Mouse (Mus musculus): ENCODE results near the gene Isy1. TPM values are rescaled to one million over a fixed set of nuclear protein-coding genes. Genes with fewer than 3 reads are reported as not detected.

The Isy1 gene
- polyA plus RNA-seq, 1 experiment, result 44.4 TPM

GRCm38 (mm10) chr6:87839797-87840341 lies 1.3 kb upstream of the Isy1 start:
- Histone ChIP-seq H3K4me3 (ENCODE audit: insufficient read depth, poor library complexity, severe bottlenecking) (no peak overlapping the region), H3K79me3 (ENCODE audit: low read depth) (peaks cover 38% of the 10 kb centered on the region), H3K27me3 (ENCODE audit: control insufficient read depth, insufficient read depth, insufficient read length) (no peaks in the 10 kb centered on the region), H3ac (ENCODE audit: control insufficient read depth, insufficient read length, low read depth) (no peak overlapping the region), H3K79me2 (ENCODE audit: control insufficient read depth, insufficient read depth) (peaks cover 53% of the 10 kb centered on the region), H3K36me3 (ENCODE audit: control insufficient read depth, insufficient read depth) (peaks cover 54% of the 10 kb centered on the region)
- no peak for TF ChIP-seq MYOD1 (IDR thresholded peaks at IDR 0.05; ENCODE audit: control insufficient read depth, insufficient read length, low read depth)
- TF ChIP-seq MAX (IDR thresholded peaks at IDR 0.05), result no peak
- TF ChIP-seq MYOG (IDR thresholded peaks at IDR 0.05; ENCODE audit: control insufficient read depth, extremely low read depth, insufficient read length), result no peak
- no peak for TF ChIP-seq USF1 (IDR thresholded peaks at IDR 0.05; ENCODE audit: low read depth)
- TF ChIP-seq CEBPB (IDR thresholded peaks at IDR 0.05; ENCODE audit: low read depth), result no peak
- no peak for TF ChIP-seq CTCF (IDR thresholded peaks at IDR 0.05; ENCODE audit: control insufficient read depth, insufficient read depth, insufficient read length)
- no peak for TF ChIP-seq FOSL1 (IDR thresholded peaks at IDR 0.05; ENCODE audit: insufficient read depth, low read length, poor library complexity, severe bottlenecking)

- peaks cover 18% of the 10 kb centered on the region for H3K79me3 ChIP-seq (ENCODE audit: low read depth)
- H3K36me3 ChIP-seq (ENCODE audit: control insufficient read depth, insufficient read depth), result peaks cover 44% of the 10 kb centered on the region
- H3K27me3 ChIP-seq (ENCODE audit: control insufficient read depth, insufficient read depth, insufficient read length), result no peaks in the 10 kb centered on the region
Observed at GRCm38 (mm10) chr6:87835695-87836094, 2.9 kb downstream of the Isy1 start, which contains the start of gene Gm45140. TSS of gene Gm45140 (minus strand) at chr6:87835795.

GRCm38 (mm10) chr6:87820366-87820765 lies 18.2 kb downstream of the Isy1 start:
- Histone ChIP-seq H3K36me3 (ENCODE audit: control insufficient read depth, insufficient read depth) (peaks cover 90% of the 10 kb centered on the region), H3K79me2 (ENCODE audit: control insufficient read depth, insufficient read depth) (no peaks in the 10 kb centered on the region), H3ac (ENCODE audit: control insufficient read depth, insufficient read length, low read depth) (no peak overlapping the region)

More at GRCm38 (mm10) chr6:87835695-87836094, 2.9 kb downstream of the Isy1 start, which contains the start of gene Gm45140:
- peaks cover 29% of the 10 kb centered on the region for H3K79me2 ChIP-seq (ENCODE audit: control insufficient read depth, insufficient read depth)
- TF ChIP-seq MAX (IDR thresholded peaks at IDR 0.05) (no peak), USF1 (IDR thresholded peaks at IDR 0.05; ENCODE audit: low read depth) (no peak), FOSL1 (IDR thresholded peaks at IDR 0.05; ENCODE audit: insufficient read depth, low read length, poor library complexity, severe bottlenecking) (no peak), CTCF (IDR thresholded peaks at IDR 0.05; ENCODE audit: control insufficient read depth, insufficient read depth, insufficient read length) (no peak), CEBPB (IDR thresholded peaks at IDR 0.05; ENCODE audit: low read depth) (no peak), MYOG (IDR thresholded peaks at IDR 0.05; ENCODE audit: control insufficient read depth, extremely low read depth, insufficient read length) (no peak), MYOD1 (IDR thresholded peaks at IDR 0.05; ENCODE audit: control insufficient read depth, insufficient read length, low read depth) (no peak)
- H3K4me3 ChIP-seq (ENCODE audit: insufficient read depth, poor library complexity, severe bottlenecking), result no peak within 1 kb of the TSS
- H3ac ChIP-seq (ENCODE audit: control insufficient read depth, insufficient read length, low read depth), result no peak within 1 kb of the TSS

GRCm38 (mm10) chr6:87814486-87814885 lies 24.1 kb downstream of the Isy1 start:
- Histone ChIP-seq H3K79me2 (ENCODE audit: control insufficient read depth, insufficient read depth) (peaks cover 8% of the 10 kb centered on the region), H3K79me3 (ENCODE audit: low read depth) (no peaks in the 10 kb centered on the region), H3K27me3 (ENCODE audit: control insufficient read depth, insufficient read depth, insufficient read length) (no peaks in the 10 kb centered on the region), H3ac (ENCODE audit: control insufficient read depth, insufficient read length, low read depth) (no peak overlapping the region), H3K36me3 (ENCODE audit: control insufficient read depth, insufficient read depth) (peaks cover 57% of the 10 kb centered on the region), H3K4me3 (ENCODE audit: insufficient read depth, poor library complexity, severe bottlenecking) (no peak overlapping the region)
- TF ChIP-seq CEBPB (IDR thresholded peaks at IDR 0.05; ENCODE audit: low read depth) (no peak), MAX (IDR thresholded peaks at IDR 0.05) (no peak), USF1 (IDR thresholded peaks at IDR 0.05; ENCODE audit: low read depth) (no peak), MYOD1 (IDR thresholded peaks at IDR 0.05; ENCODE audit: control insufficient read depth, insufficient read length, low read depth) (no peak), CTCF (IDR thresholded peaks at IDR 0.05; ENCODE audit: control insufficient read depth, insufficient read depth, insufficient read length) (no peak), MYOG (IDR thresholded peaks at IDR 0.05; ENCODE audit: control insufficient read depth, extremely low read depth, insufficient read length) (no peak), FOSL1 (IDR thresholded peaks at IDR 0.05; ENCODE audit: insufficient read depth, low read length, poor library complexity, severe bottlenecking) (no peak)

More at GRCm38 (mm10) chr6:87820366-87820765, 18.2 kb downstream of the Isy1 start:
- Histone ChIP-seq H3K79me3 (ENCODE audit: low read depth) (no peaks in the 10 kb centered on the region), H3K4me3 (ENCODE audit: insufficient read depth, poor library complexity, severe bottlenecking) (no peak overlapping the region), H3K27me3 (ENCODE audit: control insufficient read depth, insufficient read depth, insufficient read length) (no peaks in the 10 kb centered on the region)
- TF ChIP-seq FOSL1 (IDR thresholded peaks at IDR 0.05; ENCODE audit: insufficient read depth, low read length, poor library complexity, severe bottlenecking), result no peak
- TF ChIP-seq MYOG (IDR thresholded peaks at IDR 0.05; ENCODE audit: control insufficient read depth, extremely low read depth, insufficient read length), result no peak
- TF ChIP-seq USF1 (IDR thresholded peaks at IDR 0.05; ENCODE audit: low read depth), result no peak
- no peak for TF ChIP-seq CTCF (IDR thresholded peaks at IDR 0.05; ENCODE audit: control insufficient read depth, insufficient read depth, insufficient read length)
- TF ChIP-seq MAX (IDR thresholded peaks at IDR 0.05), result no peak
- no peak for TF ChIP-seq CEBPB (IDR thresholded peaks at IDR 0.05; ENCODE audit: low read depth)
- TF ChIP-seq MYOD1 (IDR thresholded peaks at IDR 0.05; ENCODE audit: control insufficient read depth, insufficient read length, low read depth), result no peak

GRCm38 (mm10) chr6:87812656-87813055 lies 25.9 kb downstream of the Isy1 start:
- H3K4me3 ChIP-seq (ENCODE audit: insufficient read depth, poor library complexity, severe bottlenecking), result no peak overlapping the region
- TF ChIP-seq CTCF (IDR thresholded peaks at IDR 0.05; ENCODE audit: control insufficient read depth, insufficient read depth, insufficient read length) (no peak), MYOG (IDR thresholded peaks at IDR 0.05; ENCODE audit: control insufficient read depth, extremely low read depth, insufficient read length) (no peak), CEBPB (IDR thresholded peaks at IDR 0.05; ENCODE audit: low read depth) (no peak), MYOD1 (IDR thresholded peaks at IDR 0.05; ENCODE audit: control insufficient read depth, insufficient read length, low read depth) (no peak), MAX (IDR thresholded peaks at IDR 0.05) (no peak), USF1 (IDR thresholded peaks at IDR 0.05; ENCODE audit: low read depth) (no peak), FOSL1 (IDR thresholded peaks at IDR 0.05; ENCODE audit: insufficient read depth, low read length, poor library complexity, severe bottlenecking) (no peak)
- H3ac ChIP-seq (ENCODE audit: control insufficient read depth, insufficient read length, low read depth), result no peak overlapping the region
- no peaks in the 10 kb centered on the region for H3K27me3 ChIP-seq (ENCODE audit: control insufficient read depth, insufficient read depth, insufficient read length)
- peaks cover 4% of the 10 kb centered on the region for H3K79me3 ChIP-seq (ENCODE audit: low read depth)
- H3K79me2 ChIP-seq (ENCODE audit: control insufficient read depth, insufficient read depth), result peaks cover 21% of the 10 kb centered on the region
- peaks cover 40% of the 10 kb centered on the region for H3K36me3 ChIP-seq (ENCODE audit: control insufficient read depth, insufficient read depth)
